Mouse (Mus musculus) CH12.LX (cell line): ENCODE data around the gene Apbb1. TPM values are rescaled to one million over a fixed set of nuclear protein-coding genes. Genes with fewer than 3 reads are reported as not detected.

Source experiments
- DNase-seq: peaks from one replicate; pipeline ENCODE4 v3.0.0-alpha.2; 2013; ENCODE audit errors: extremely low read depth
- H3K27ac ChIP-seq: 2 replicates; pipeline ENCODE4 v1.5.1; 2012; ENCODE audit warnings: low read depth, mild to moderate bottlenecking, control low read depth, moderate library complexity; ENCODE audit not compliant: insufficient read depth
- H3K27me3 ChIP-seq: replicated peaks from 2 replicates; pipeline ENCODE3; 2012; ENCODE audit warnings: inconsistent platforms
- H3K36me3 ChIP-seq, 2 experiments: replicated peaks in 1 of 2; 2 replicates each; pipeline versions ENCODE3 to v1.6.1; 2012; ENCODE audit warnings: inconsistent platforms in 1 of 2, low read length in 1 of 2, mild to moderate bottlenecking in 1 of 2, mixed read lengths in 1 of 2, moderate library complexity in 1 of 2; ENCODE audit not compliant: control insufficient read depth in 1 of 2, insufficient read depth in 1 of 2
- H3K4me1 ChIP-seq, 2 experiments: 2 replicates each; pipeline ENCODE4 v1.6.1; 2012; ENCODE audit warnings: inconsistent platforms in 1 of 2, moderate library complexity in 1 of 2; ENCODE audit not compliant: insufficient read depth in 2 of 2, control insufficient read depth in 1 of 2
- H3K4me2 ChIP-seq: 2 replicates; pipeline ENCODE4 v1.6.1; 2012; ENCODE audit warnings: low read depth, mild to moderate bottlenecking, control low read depth; ENCODE audit not compliant: poor library complexity, insufficient read depth, severe bottlenecking
- H3K4me3 ChIP-seq, 3 experiments: fragments of 150-350 bp in 1 of 3; sonication (generic) in 1 of 3; replicated peaks in 1 of 3; 2 replicates each; pipeline versions ENCODE3 to v1.5.1; 2011 to 2012; ENCODE audit warnings: low read depth in 2 of 3, low read length in 2 of 3, mild to moderate bottlenecking in 2 of 3, moderate library complexity in 2 of 3, control low read depth in 1 of 3, improper control_type of control experiment in 1 of 3, inconsistent platforms in 1 of 3, mixed read lengths in 1 of 3; ENCODE audit not compliant: poor library complexity in 1 of 3
- H3K79me2 ChIP-seq: replicated peaks from 2 replicates; pipeline ENCODE4 v1.6.1; 2012; ENCODE audit warnings: mild to moderate bottlenecking, moderate library complexity; ENCODE audit not compliant: control insufficient read depth, poor library complexity, insufficient read depth, severe bottlenecking; ENCODE audit errors: extremely low read depth
- H3K9ac ChIP-seq: 2 replicates; pipeline ENCODE4 v1.6.1; 2012; ENCODE audit warnings: low read depth, mild to moderate bottlenecking, control low read depth, moderate library complexity; ENCODE audit not compliant: insufficient read depth
- H3K9me3 ChIP-seq: replicated peaks from 2 replicates; pipeline ENCODE3; 2012; ENCODE audit warnings: low read length, inconsistent platforms, mixed read lengths
- BHLHE40 ChIP-seq: IDR thresholded peaks from 2 replicates; pipeline ENCODE4 v1.6.1; 2011; ENCODE audit warnings: mild to moderate bottlenecking, low read depth, low read length, improper control_type of control experiment
- CHD2 ChIP-seq: IDR thresholded peaks from 2 replicates; pipeline ENCODE4 v1.6.1; 2011; ENCODE audit warnings: low read length, improper control_type of control experiment
- CTCF ChIP-seq, 2 experiments: IDR thresholded peaks in 1 of 2; conservative IDR thresholded peaks in 1 of 2; 2 replicates each; pipeline ENCODE4 v1.5.1; 2011 to 2012; ENCODE audit warnings: low read depth in 2 of 2, low read length in 2 of 2, improper control_type of control experiment in 1 of 2, inconsistent platforms in 1 of 2, mild to moderate bottlenecking in 1 of 2, moderate library complexity in 1 of 2
- E2F4 ChIP-seq: IDR thresholded peaks from 2 replicates; pipeline ENCODE4 v1.6.1; 2011; ENCODE audit warnings: low read depth, low read length, improper control_type of control experiment; ENCODE audit not compliant: insufficient replicate concordance
- EP300 ChIP-seq: IDR thresholded peaks from 2 replicates; pipeline ENCODE4 v1.6.1; 2011; ENCODE audit warnings: low read length, improper control_type of control experiment
- GABPA ChIP-seq: IDR thresholded peaks from 2 replicates; pipeline ENCODE4 v1.6.1; 2012; ENCODE audit warnings: low read depth, low read length, improper control_type of control experiment, inconsistent platforms; ENCODE audit not compliant: insufficient replicate concordance
- HCFC1 ChIP-seq: IDR thresholded peaks from 2 replicates; pipeline ENCODE4 v1.6.1; 2012; ENCODE audit warnings: low read depth, mild to moderate bottlenecking, inconsistent platforms, low read length, improper control_type of control experiment
- IRF4 ChIP-seq: IDR thresholded peaks from 2 replicates; pipeline ENCODE4 v1.6.1; 2014; ENCODE audit warnings: low read depth, mild to moderate bottlenecking, inconsistent platforms, low read length, improper control_type of control experiment
- JUND ChIP-seq: conservative IDR thresholded peaks from 2 replicates; pipeline ENCODE4 v1.6.1; 2011; ENCODE audit warnings: low read depth, low read length, improper control_type of control experiment
- KAT2A ChIP-seq: IDR thresholded peaks from 2 replicates; pipeline ENCODE4 v1.6.1; 2012; ENCODE audit warnings: low read length, improper control_type of control experiment, inconsistent platforms; ENCODE audit not compliant: insufficient replicate concordance
- MAX ChIP-seq: IDR thresholded peaks from 2 replicates; pipeline ENCODE4 v1.6.1; 2011; ENCODE audit warnings: low read length, improper control_type of control experiment
- MAZ ChIP-seq: IDR thresholded peaks from 2 replicates; pipeline ENCODE4 v1.6.1; 2012; ENCODE audit warnings: low read depth, mild to moderate bottlenecking, inconsistent platforms, low read length, improper control_type of control experiment, moderate library complexity
- MEF2A ChIP-seq: IDR thresholded peaks from 2 replicates; pipeline ENCODE4 v1.6.1; 2014; ENCODE audit warnings: low read depth, mild to moderate bottlenecking, inconsistent platforms, low read length, improper control_type of control experiment, borderline replicate concordance
- POLR2A ChIP-seq: IDR thresholded peaks from 2 replicates; pipeline ENCODE4 v1.6.1; 2011; ENCODE audit warnings: low read depth, mild to moderate bottlenecking, improper control_type of control experiment, low read length
- POLR2AphosphoS2 ChIP-seq: IDR thresholded peaks from 2 replicates; pipeline ENCODE4 v1.6.1; 2011; ENCODE audit warnings: low read depth, low read length, improper control_type of control experiment
- RAD21 ChIP-seq: IDR thresholded peaks from 2 replicates; pipeline ENCODE4 v1.6.1; 2011; ENCODE audit warnings: low read depth, mild to moderate bottlenecking, low read length, improper control_type of control experiment, moderate library complexity
- RCOR1 ChIP-seq: conservative IDR thresholded peaks from 2 replicates; pipeline ENCODE4 v1.6.1; 2012; ENCODE audit warnings: low read depth, mild to moderate bottlenecking, inconsistent platforms, low read length, improper control_type of control experiment
- SIN3A ChIP-seq: IDR thresholded peaks from 2 replicates; pipeline ENCODE4 v1.6.1; 2012; ENCODE audit warnings: low read length, improper control_type of control experiment, inconsistent platforms
- TBP ChIP-seq: conservative IDR thresholded peaks from 2 replicates; pipeline ENCODE4 v1.6.1; 2011; ENCODE audit warnings: low read depth, low read length, improper control_type of control experiment
- TCF12 ChIP-seq: IDR thresholded peaks from 2 replicates; pipeline ENCODE4 v1.6.1; 2014; ENCODE audit warnings: low read depth, mild to moderate bottlenecking, inconsistent platforms, low read length, improper control_type of control experiment
- UBTF ChIP-seq: IDR thresholded peaks from 2 replicates; pipeline ENCODE4 v1.6.1; 2012; ENCODE audit warnings: low read depth, mild to moderate bottlenecking, inconsistent platforms, low read length, improper control_type of control experiment, moderate library complexity
- USF2 ChIP-seq: conservative IDR thresholded peaks from 2 replicates; pipeline ENCODE4 v1.6.1; 2011; ENCODE audit warnings: low read depth, low read length, improper control_type of control experiment
- ZC3H11A ChIP-seq: IDR thresholded peaks from 2 replicates; pipeline ENCODE4 v1.6.1; 2012; ENCODE audit warnings: low read depth, mild to moderate bottlenecking, inconsistent platforms, low read length, improper control_type of control experiment
- ZKSCAN1 ChIP-seq: IDR thresholded peaks from 2 replicates; pipeline ENCODE4 v1.6.1; 2012; ENCODE audit warnings: low read depth, inconsistent platforms, low read length, improper control_type of control experiment, borderline replicate concordance
- ZNF384 ChIP-seq: IDR thresholded peaks from 2 replicates; pipeline ENCODE4 v1.6.1; 2012; ENCODE audit warnings: low read depth, low read length, improper control_type of control experiment, inconsistent platforms
- dilution Hi-C: fragments of 300-500 bp; cut with MboI; formaldehyde crosslinking; loops from 2 replicates; pipeline ENCODE4 v1.14.3; 2020; ENCODE audit warnings: low sequenced_read_pairs; ENCODE audit not compliant: extremely low pct_unique_long_range_greater_than_20kb, extremely low pct_ligation_motif_present
- in situ Hi-C: fragments of 300-500 bp; cut with MboI; formaldehyde crosslinking; loops from 3 replicates; pipeline ENCODE4 v1.14.3; 2019; ENCODE audit warnings: low sequenced_read_pairs, low pct_ligation_motif_present, low pct_unique_long_range_greater_than_20kb, mixed read lengths
- polyA plus RNA-seq: library from polyadenylated mRNA; unstranded; fragments of >175 nt; gene quantifications from 2 replicates; pipeline ENCODE4 v1.2.1, GENCODE M21; 2012; ENCODE audit warnings: low read depth; ENCODE audit not compliant: insufficient read length
- total RNA-seq, 2 experiments: library from RNA; depleted of rRNA; stranded (reverse); fragments of 300-350 nt in 1 of 2; fragments of >200 nt in 1 of 2; gene quantifications; 2 replicates each; pipeline ENCODE4 v1.2.3; 2012 to 2014

Apbb1 gene
- total and polyA plus RNA-seq, 3 experiments, result 1.2 to 3.2 (median 2.1) TPM

GRCm38 (mm10) chr7:105565071-105565836, 16.2 kb downstream of the Apbb1 start:
- dilution Hi-C loops, result no loop called here
- in situ Hi-C loops, result no loop called here
- no peak overlapping the region for H3K4me3 ChIP-seq
- no peaks in the 10 kb centered on the region for H3K36me3 ChIP-seq
- no peaks in the 10 kb centered on the region for H3K79me2 ChIP-seq
- TF ChIP-seq CTCF (conservative IDR thresholded peaks at IDR 0.05 in 1 of 2, IDR thresholded peaks at IDR 0.05 in 1 of 2; ENCODE audit: low read depth in 2 of 2, low read length in 2 of 2), result no peak
- no peak for TF ChIP-seq RAD21
- no peak for TF ChIP-seq CHD2
- no peak for TF ChIP-seq EP300
- no peak for TF ChIP-seq KAT2A
- TF ChIP-seq ZKSCAN1, result no peak
- no peak for TF ChIP-seq E2F4
- TF ChIP-seq MEF2A, result no peak
- TF ChIP-seq MAZ, result no peak
- no peak for TF ChIP-seq ZC3H11A
- no peak for TF ChIP-seq TBP
- TF ChIP-seq GABPA, result no peak
- no peak for TF ChIP-seq IRF4
- DNase-seq, result no peak
- no peak overlapping the region for H3K27ac ChIP-seq
- no peak overlapping the region for H3K9ac ChIP-seq
- H3K27me3 ChIP-seq, result no peaks in the 10 kb centered on the region
- no peak overlapping the region for H3K4me2 ChIP-seq
- H3K9me3 ChIP-seq, result no peaks in the 10 kb centered on the region
- peaks cover 2 to 13% of the 10 kb centered on the region in 2 experiments; a peak in 2 of 4 replicates for H3K4me1 ChIP-seq

- Histone ChIP-seq H3K27ac (no peak overlapping the region), H3K9ac (no peak overlapping the region), H3K36me3 (peaks cover 0 to 8% of the 10 kb centered on the region in 2 experiments), H3K27me3 (no peaks in the 10 kb centered on the region), H3K4me2 (no peak overlapping the region), H3K79me2 (no peaks in the 10 kb centered on the region), H3K9me3 (no peaks in the 10 kb centered on the region), H3K4me1 (peaks cover 0 to 3% of the 10 kb centered on the region in 2 experiments; a peak in 1 of 4 replicates), H3K4me3 (no peak overlapping the region)
- in situ Hi-C loops (no loop called here), dilution Hi-C loops (no loop called here)
- TF ChIP-seq UBTF, result no peak
- TF ChIP-seq BHLHE40, result no peak
- no peak for TF ChIP-seq POLR2AphosphoS2
- no peak for TF ChIP-seq CTCF (conservative IDR thresholded peaks at IDR 0.05 in 1 of 2, IDR thresholded peaks at IDR 0.05 in 1 of 2; ENCODE audit: low read depth in 2 of 2, low read length in 2 of 2)
- no peak for TF ChIP-seq POLR2A
- no peak for TF ChIP-seq MAX
- no peak for TF ChIP-seq ZNF384
- no peak for TF ChIP-seq JUND
- TF ChIP-seq RCOR1, result no peak
- TF ChIP-seq RAD21, result no peak
- no peak for TF ChIP-seq HCFC1
- TF ChIP-seq MAZ, result no peak
- TF ChIP-seq USF2, result no peak
- TF ChIP-seq TCF12, result no peak
- no peak for TF ChIP-seq ZKSCAN1
- TF ChIP-seq SIN3A, result no peak
- DNase-seq, result no peak
Observed at GRCm38 (mm10) chr7:105563367-105563766, 18.1 kb downstream of the Apbb1 start.
